Mouse (Mus musculus): ENCODE results near the gene Pde11a.

- TF ChIP-seq POLR2A (IDR thresholded peaks at IDR 0.05; ENCODE audit: low read depth, low read length) (no peak), CTCF (conservative IDR thresholded peaks at IDR 0.05; ENCODE audit: insufficient read depth, insufficient read length, low read depth, low read length) (no peak)
Observed at GRCm38 (mm10) chr2:76374544-76375206, 36.1 kb upstream of the Pde11a start.
